Mouse (Mus musculus) retina, postnatal 7 days (tissue): ENCODE data around the gene Upp1.

Source experiments
- DNase-seq: peaks from one replicate; pipeline ENCODE4 v3.0.0-alpha.2; 2012; ENCODE audit warnings: low read depth, low spot score

The Upp1 gene

GRCm38 (mm10) chr11:9159953-9160352 is 42.0 kb downstream of the Upp1 start:
- no peak for DNase-seq

GRCm38 (mm10) chr11:9167331-9167730 is 49.4 kb downstream of the Upp1 start:
- no peak for DNase-seq

- no peak for DNase-seq
These were observed 63.6 kb downstream of the Upp1 start for GRCm38 (mm10) chr11:9181477-9181876.
